Mouse (Mus musculus): ENCODE measurements around the gene Cracr2a. TPM values are rescaled to one million over a fixed set of nuclear protein-coding genes. Genes with fewer than 3 reads are reported as not detected.

Cracr2a gene
- total RNA-seq, 2 experiments from 2014 or later, result 2.9 to 7.0 TPM

GRCm38 (mm10) chr6:127678998-127679397 is 117.9 kb downstream of the Cracr2a start:
- ATAC-seq (replicated peaks; ENCODE audit: low FRiP score, poor library complexity, severe bottlenecking), result no peak

GRCm38 (mm10) chr6:127680784-127681183 is 119.6 kb downstream of the Cracr2a start:
- ATAC-seq (replicated peaks; ENCODE audit: low FRiP score, poor library complexity, severe bottlenecking), result no peak

GRCm38 (mm10) chr6:127683561-127683960 is 122.4 kb downstream of the Cracr2a start:
- no peak for ATAC-seq (replicated peaks; ENCODE audit: low FRiP score, poor library complexity, severe bottlenecking)

GRCm38 (mm10) chr6:127684981-127685380 is 123.8 kb downstream of the Cracr2a start:
- ATAC-seq (replicated peaks; ENCODE audit: low FRiP score, poor library complexity, severe bottlenecking), result no peak

GRCm38 (mm10) chr6:127687181-127687860 is 126.2 kb downstream of the Cracr2a start:
- ATAC-seq (replicated peaks; ENCODE audit: low FRiP score, poor library complexity, severe bottlenecking), result no peak

GRCm38 (mm10) chr6:127692298-127692697 is 131.2 kb downstream of the Cracr2a start:
- ATAC-seq (replicated peaks; ENCODE audit: low FRiP score, poor library complexity, severe bottlenecking), result no peak

- ATAC-seq (replicated peaks; ENCODE audit: low FRiP score, poor library complexity, severe bottlenecking), result no peak
Observed at GRCm38 (mm10) chr6:127693681-127694080, 132.5 kb downstream of the Cracr2a start.

GRCm38 (mm10) chr6:127701036-127701783 is 140.1 kb downstream of the Cracr2a start:
- no peak for ATAC-seq (replicated peaks; ENCODE audit: low FRiP score, poor library complexity, severe bottlenecking)

- no peak for ATAC-seq (replicated peaks; ENCODE audit: low FRiP score, poor library complexity, severe bottlenecking)
Observed at GRCm38 (mm10) chr6:127708218-127708628, 147.1 kb downstream of the Cracr2a start.

GRCm38 (mm10) chr6:127714906-127715305 is 153.8 kb downstream of the Cracr2a start:
- ATAC-seq (replicated peaks; ENCODE audit: low FRiP score, poor library complexity, severe bottlenecking), result no peak

GRCm38 (mm10) chr6:127715428-127715827 is 154.3 kb downstream of the Cracr2a start:
- no peak for ATAC-seq (replicated peaks; ENCODE audit: low FRiP score, poor library complexity, severe bottlenecking)

GRCm38 (mm10) chr6:127717239-127718137 is 156.3 kb downstream of the Cracr2a start:
- ATAC-seq (replicated peaks; ENCODE audit: low FRiP score, poor library complexity, severe bottlenecking), result no peak

GRCm38 (mm10) chr6:127719875-127720274 is 158.7 kb downstream of the Cracr2a start:
- ATAC-seq (replicated peaks; ENCODE audit: low FRiP score, poor library complexity, severe bottlenecking), result no peak

GRCm38 (mm10) chr6:127723126-127723525 is 162.0 kb downstream of the Cracr2a start:
- no peak for ATAC-seq (replicated peaks; ENCODE audit: low FRiP score, poor library complexity, severe bottlenecking)

Other genes starting within 250 kb of the Cracr2a start
- 38.2 and 49.9 TPM in 2 replicates for gene Parp11, start 114.5 kb upstream of the Cracr2a start, total RNA-seq (2015; ENCODE audit: low replicate concordance)
- gene Parp11, start 114.5 kb upstream of the Cracr2a start, total RNA-seq (2017; ENCODE audit: low replicate concordance), result 58.1 and 84.8 TPM in 2 replicates
- not detected in 2 replicates for gene Prmt8, start 208.1 kb downstream of the Cracr2a start, total RNA-seq (2015; ENCODE audit: low replicate concordance)
- not detected in 2 replicates for gene Prmt8, start 208.1 kb downstream of the Cracr2a start, total RNA-seq (2017; ENCODE audit: low replicate concordance)